Mouse (Mus musculus): Measurements from ENCODE around the gene Gadd45a.
"Not testable (repeated sequence)": the region's sequence is repeated elsewhere in the genome, so short reads cannot be mapped to it uniquely, and the experiment has no call there.

Gadd45a gene

GRCm38 (mm10) chr6:67048880-67049694, 11.8 kb upstream of the Gadd45a start:
- no peak for DNase-seq (ENCODE audit: inconsistent age in 2 of 2, low spot score in 1 of 2)

- DNase-seq (ENCODE audit: inconsistent age in 2 of 2, low spot score in 1 of 2): no peak
Observed at GRCm38 (mm10) chr6:67048052-67048691, 10.9 kb upstream of the Gadd45a start.

GRCm38 (mm10) chr6:67046937-67047336, 9.7 kb upstream of the Gadd45a start:
- no peak for DNase-seq (ENCODE audit: inconsistent age in 2 of 2, low spot score in 1 of 2)

GRCm38 (mm10) chr6:67045424-67045823, 8.2 kb upstream of the Gadd45a start:
- no peak for DNase-seq (ENCODE audit: inconsistent age in 2 of 2, low spot score in 1 of 2)

- DNase-seq (ENCODE audit: inconsistent age in 2 of 2, low spot score in 1 of 2): no peak
Observed at GRCm38 (mm10) chr6:67040904-67041410, 3.7 kb upstream of the Gadd45a start.

- DNase-seq (ENCODE audit: inconsistent age in 2 of 2, low spot score in 1 of 2): no peak
Observed at GRCm38 (mm10) chr6:67038964-67039363, 1.7 kb upstream of the Gadd45a start.

GRCm38 (mm10) chr6:67036356-67036811, 873 bp downstream of the Gadd45a start:
- DNase-seq (ENCODE audit: inconsistent age in 2 of 2, low spot score in 1 of 2): peak; percentile 89 to 97

- DNase-seq (ENCODE audit: inconsistent age in 2 of 2, low spot score in 1 of 2): peak; percentile 25 to 65
Observed at GRCm38 (mm10) chr6:67035388-67036299, 1.6 kb downstream of the Gadd45a start.

- DNase-seq (ENCODE audit: inconsistent age in 2 of 2, low spot score in 1 of 2): no peak
Observed at GRCm38 (mm10) chr6:67034331-67035130, 2.7 kb downstream of the Gadd45a start.

- DNase-seq (ENCODE audit: inconsistent age in 2 of 2, low spot score in 1 of 2): no peak
Observed at GRCm38 (mm10) chr6:67033604-67034003, 3.7 kb downstream of the Gadd45a start.

GRCm38 (mm10) chr6:67032972-67033371, 4.3 kb downstream of the Gadd45a start:
- not testable (repeated sequence) for DNase-seq (ENCODE audit: inconsistent age in 2 of 2, low spot score in 1 of 2)

- DNase-seq (ENCODE audit: inconsistent age in 2 of 2, low spot score in 1 of 2): not testable (repeated sequence)
Observed at GRCm38 (mm10) chr6:67032551-67032950, 4.7 kb downstream of the Gadd45a start.

- no peak for DNase-seq (ENCODE audit: inconsistent age in 2 of 2, low spot score in 1 of 2)
Observed at GRCm38 (mm10) chr6:67030846-67031245, 6.4 kb downstream of the Gadd45a start.

- DNase-seq (ENCODE audit: inconsistent age in 2 of 2, low spot score in 1 of 2): no peak
Observed at GRCm38 (mm10) chr6:67030416-67030815, 6.8 kb downstream of the Gadd45a start.

- no peak for DNase-seq (ENCODE audit: inconsistent age in 2 of 2, low spot score in 1 of 2)
Observed at GRCm38 (mm10) chr6:67029987-67030386, 7.3 kb downstream of the Gadd45a start.

- DNase-seq (ENCODE audit: inconsistent age in 2 of 2, low spot score in 1 of 2): no peak
Observed at GRCm38 (mm10) chr6:67029312-67029950, 7.8 kb downstream of the Gadd45a start.

- DNase-seq (ENCODE audit: inconsistent age in 2 of 2, low spot score in 1 of 2): peak in 1 of 2 experiments; percentile 69
Observed at GRCm38 (mm10) chr6:67027438-67028142, 9.7 kb downstream of the Gadd45a start.

GRCm38 (mm10) chr6:67026661-67027060, 10.6 kb downstream of the Gadd45a start:
- DNase-seq (ENCODE audit: inconsistent age in 2 of 2, low spot score in 1 of 2): no peak

- no peak for DNase-seq (ENCODE audit: inconsistent age in 2 of 2, low spot score in 1 of 2)
Observed at GRCm38 (mm10) chr6:67023729-67024128, 13.5 kb downstream of the Gadd45a start.
